8 mouse cellular contexts compared by ENCODE assay signal in the genomic region with DNA sequence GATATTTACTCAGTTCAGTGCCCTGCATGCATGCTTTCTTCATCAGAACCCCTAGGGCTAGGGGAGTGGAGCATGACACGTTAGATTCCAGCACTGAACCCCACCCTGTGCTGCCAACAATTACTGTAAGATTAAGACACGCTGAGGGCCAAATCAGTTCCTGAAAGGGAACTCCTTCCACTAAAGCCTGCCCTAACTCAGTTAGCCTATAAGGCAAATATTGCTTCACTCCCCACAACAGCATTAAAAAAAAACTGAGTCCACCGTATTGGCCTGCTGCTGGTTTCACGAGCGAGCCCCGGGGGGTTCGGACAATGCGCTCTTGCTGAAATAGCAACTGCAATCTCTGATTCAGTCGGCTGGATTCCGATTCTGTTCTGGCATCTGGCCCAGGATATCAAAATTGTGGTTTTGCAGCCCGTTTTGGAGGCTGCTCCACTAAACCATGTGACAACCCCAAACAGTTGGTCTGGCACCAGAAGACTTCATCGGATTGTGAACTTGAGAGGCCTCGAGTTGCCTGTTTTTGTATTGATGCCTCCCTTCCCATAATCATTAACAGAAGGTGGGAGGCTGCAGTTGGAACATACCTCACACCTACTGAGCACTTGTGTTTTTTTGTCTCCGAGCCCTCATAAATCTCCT. TPM values are rescaled to one million over a fixed set of nuclear protein-coding genes. Genes with fewer than 3 reads are reported as not detected.
A peak's percentile ranks its signal among the peaks of the same experiment; 100 is the strongest.
DNase-seq lines count a peak whose midpoint lies in the region; ATAC-seq and TF ChIP-seq lines count a peak whose summit lies in the region.

No protein-coding gene starts in this region.

- no peak overlapping the region for H3K27ac ChIP-seq in forebrain, embryonic 14.5 days (ENCODE audit: low read depth, low read length)
- H3K27ac ChIP-seq in forebrain, embryonic 11.5 days (ENCODE audit: low read depth, low read length): no peak overlapping the region
- H3K27ac ChIP-seq in limb, embryonic 14.5 days (replicated peaks; ENCODE audit: low read depth, low read length): 0 out of 2 replicates have a peak overlapping the region, but pooled peaks have one; percentile 38

- H3K9me3 ChIP-seq in forebrain, embryonic 14.5 days (replicated peaks; ENCODE audit: control insufficient read depth, low read length): no peaks in the 10 kb centered on the region
- no peaks in the 10 kb centered on the region for H3K9me3 ChIP-seq in forebrain, embryonic 11.5 days (ENCODE audit: control insufficient read depth, low read length)
- no peaks in the 10 kb centered on the region for H3K9me3 ChIP-seq in limb, embryonic 14.5 days (ENCODE audit: control insufficient read depth, low read length)

- no peak overlapping the region for H3K4me2 ChIP-seq in forebrain, embryonic 14.5 days (ENCODE audit: low read length)
- no peak overlapping the region for H3K4me2 ChIP-seq in forebrain, embryonic 11.5 days (ENCODE audit: low read depth, low read length, severe bottlenecking)
- peak overlapping the region; percentile 36 for H3K4me2 ChIP-seq in limb, embryonic 14.5 days (replicated peaks; ENCODE audit: low read depth, low read length, severe bottlenecking)

- no peak; the same call in 1 of the 2 replicates for ATAC-seq in forebrain, embryonic 14.5 days
- ATAC-seq in forebrain, embryonic 11.5 days (replicated peaks; ENCODE audit: low FRiP score): no peak
- ATAC-seq in limb, embryonic 14.5 days (ENCODE audit: low FRiP score, low read depth): peak; percentile 84
- ATAC-seq in erythroblast, adult 5-6 weeks (replicated peaks; ENCODE audit: low FRiP score, poor library complexity, severe bottlenecking): no peak

- no peak overlapping the region for H3K4me3 ChIP-seq in forebrain, embryonic 14.5 days (ENCODE audit: low read depth, low read length)
- no peak overlapping the region for H3K4me3 ChIP-seq in forebrain, embryonic 11.5 days (ENCODE audit: low read depth, low read length)
- H3K4me3 ChIP-seq in limb, embryonic 14.5 days (replicated peaks; ENCODE audit: low read length): 0 out of 2 replicates have a peak overlapping the region, but pooled peaks have one; percentile 4

- no peaks in the 10 kb centered on the region for H3K36me3 ChIP-seq in forebrain, embryonic 14.5 days (ENCODE audit: control insufficient read depth, insufficient read depth, low read length)
- H3K36me3 ChIP-seq in forebrain, embryonic 11.5 days (ENCODE audit: control insufficient read depth, insufficient read depth, low read length): no peaks in the 10 kb centered on the region
- no peaks in the 10 kb centered on the region for H3K36me3 ChIP-seq in limb, embryonic 14.5 days (ENCODE audit: control insufficient read depth, insufficient read depth, low read length)

- 54% methylated on average over 14 of the region's 14 CpGs for WGBS in forebrain, embryonic 14.5 days
- 71% methylated on average over 14 of the region's 14 CpGs for WGBS in forebrain, embryonic 11.5 days
- WGBS in limb, embryonic 14.5 days: 13% methylated on average over 14 of the region's 14 CpGs

- DNase-seq in forebrain, embryonic 14.5 days (ENCODE audit: low spot score): peak; percentile 39
- no peak for DNase-seq in forebrain, embryonic 11.5 days (ENCODE audit: low spot score)
- peak; percentile 45 for DNase-seq in adrenal gland, adult 8-10 months
- DNase-seq in gastrocnemius, adult 18-20 months (ENCODE audit: low spot score): peak; percentile 58
- peak; percentile 38 for DNase-seq in kidney, adult 9 months
- peak; percentile 80 for DNase-seq in limb, embryonic 14.5 days (ENCODE audit: low spot score)
- peak; percentile 14 for DNase-seq in right cerebral cortex, adult 18-20 months

- H3K9ac ChIP-seq in forebrain, embryonic 14.5 days (ENCODE audit: low read length): no peak overlapping the region
- H3K9ac ChIP-seq in forebrain, embryonic 11.5 days (ENCODE audit: low read length): no peak overlapping the region
- H3K9ac ChIP-seq in limb, embryonic 14.5 days (ENCODE audit: low read depth, low read length, severe bottlenecking): no peak overlapping the region

- TF ChIP-seq POLR2A in limb, embryonic 14.5 days (IDR thresholded peaks at IDR 0.05; ENCODE audit: borderline replicate concordance, extremely low read depth, insufficient read depth, insufficient read length): no peak

- H3K4me1 ChIP-seq in forebrain, embryonic 14.5 days (ENCODE audit: control insufficient read depth, insufficient read depth, low read length): no peaks in the 10 kb centered on the region
- H3K4me1 ChIP-seq in forebrain, embryonic 11.5 days (replicated peaks; ENCODE audit: control insufficient read depth, insufficient read depth, low read length): no peaks in the 10 kb centered on the region
- H3K4me1 ChIP-seq in limb, embryonic 14.5 days (ENCODE audit: control insufficient read depth, insufficient read depth, low read length): peaks cover 25% of the 10 kb centered on the region

- H3K27me3 ChIP-seq in forebrain, embryonic 14.5 days (replicated peaks; ENCODE audit: control insufficient read depth, insufficient read depth, low read length): no peaks in the 10 kb centered on the region
- no peaks in the 10 kb centered on the region for H3K27me3 ChIP-seq in forebrain, embryonic 11.5 days (ENCODE audit: control insufficient read depth, insufficient read depth, low read length)
- H3K27me3 ChIP-seq in limb, embryonic 14.5 days (ENCODE audit: control insufficient read depth, insufficient read depth, low read length): no peaks in the 10 kb centered on the region

RNA-seq across cellular contexts. Expression of gene Wnt16, which starts 7.7 kb away (rescaled TPM):
- polyA plus RNA-seq in forebrain, embryonic 14.5 days (2014; fragmentation: Nextera tagmentation; extraction: Ambion mirVana): 0.19 TPM in 1 of 2 replicates, not detected in the other
- polyA plus RNA-seq in forebrain, embryonic 11.5 days (2014; fragmentation: Nextera tagmentation; extraction: Ambion mirVana): 0.27 TPM in 2 replicates
- under 1 TPM in 1 of 4 experiments, not detected in 3; 0.20 TPM for total RNA-seq in adrenal gland, adult 8-10 months (2022)
- total RNA-seq in gastrocnemius, adult 18-20 months (2021): 1 to 10 TPM in 1 of 2 experiments, under 1 TPM in 1; 0.64 to 4.7 TPM
- 6.0 and 6.9 TPM in 2 replicates for polyA plus RNA-seq in limb, embryonic 14.5 days (2012; rRNA removed)
- 4.6 and 5.4 TPM in 2 replicates for polyA plus RNA-seq in limb, embryonic 14.5 days (2014; fragmentation: Nextera tagmentation; extraction: Ambion mirVana)
- not detected in 2 replicates for total RNA-seq in erythroblast, adult 5-6 weeks (2015; ENCODE audit: low replicate concordance)
- not detected in 2 replicates for total RNA-seq in erythroblast, adult 5-6 weeks (2017; ENCODE audit: low replicate concordance)
